Mouse (Mus musculus) midbrain, embryonic 16.5 days (tissue): ENCODE measurements around the gene Ppip5k2. TPM values are rescaled to one million over a fixed set of nuclear protein-coding genes. Genes with fewer than 3 reads are reported as not detected.
A peak's percentile ranks its signal among the peaks of the same experiment; 100 is the strongest.

Experiments used
- ATAC-seq: fragments of 200-750 bp; cut with Nextera tagmentation; 2 replicates; pipeline ENCODE4 v1.8.0; 2017; ENCODE audit warnings: moderate TSS enrichment
- H3K27ac ChIP-seq: fragments of 300-500 bp; sonication (generic); 2 replicates; pipeline ENCODE4 v1.5.1; 2014; ENCODE audit warnings: mild to moderate bottlenecking, low read length, mixed read lengths
- H3K27me3 ChIP-seq: fragments of 300-500 bp; sonication (generic); 2 replicates; pipeline ENCODE4 v1.6.1; 2014; ENCODE audit warnings: low read depth, low read length, mixed read lengths; ENCODE audit not compliant: control insufficient read depth, insufficient read depth
- H3K36me3 ChIP-seq: fragments of 300-500 bp; sonication (generic); 2 replicates; pipeline ENCODE4 v1.6.1; 2014; ENCODE audit warnings: mild to moderate bottlenecking, low read length, moderate library complexity, mixed read lengths; ENCODE audit not compliant: control insufficient read depth, insufficient read depth
- H3K4me1 ChIP-seq: fragments of 300-500 bp; sonication (generic); 2 replicates; pipeline ENCODE4 v1.6.1; 2014; ENCODE audit warnings: mild to moderate bottlenecking, low read length, mixed read lengths; ENCODE audit not compliant: control insufficient read depth, insufficient read depth
- H3K4me2 ChIP-seq: fragments of 300-500 bp; sonication (generic); 2 replicates; pipeline ENCODE4 v1.6.1; 2014; ENCODE audit warnings: mild to moderate bottlenecking, low read length, mixed read lengths
- H3K4me3 ChIP-seq: fragments of 300-500 bp; sonication (generic); 2 replicates; pipeline ENCODE4 v1.5.1; 2014; ENCODE audit warnings: low read depth, mild to moderate bottlenecking, low read length, moderate library complexity, mixed read lengths
- H3K9ac ChIP-seq: fragments of 300-500 bp; sonication (generic); 2 replicates; pipeline ENCODE4 v1.6.1; 2014; ENCODE audit warnings: low read depth, low read length, mixed read lengths
- H3K9me3 ChIP-seq: fragments of 300-500 bp; sonication (generic); replicated peaks from 2 replicates; pipeline ENCODE4 v1.6.1; 2014; ENCODE audit warnings: mild to moderate bottlenecking, low read length, mixed read lengths; ENCODE audit not compliant: control insufficient read depth, poor library complexity, severe bottlenecking
- WGBS: fragments of 180-500 bp; shearing (Covaris S2); extraction: QIAGEN DNeasy Blood & Tissue Kit; methylation state at CpG from one replicate; pipeline ENCODE4 v1.1.7; 2014; 5-methylcytosine and 5-hydroxymethylcytosine counted together
- polyA plus RNA-seq: library from polyadenylated mRNA; unstranded; fragments of >200 nt; fragmentation: Nextera tagmentation; extraction: Ambion mirVana; gene quantifications from 2 replicates; pipeline ENCODE4 v1.2.1, GENCODE M21; 2015

The Ppip5k2 gene
- polyA plus RNA-seq, 1 experiment from 2014 or later = 62.8 TPM

DNA sequence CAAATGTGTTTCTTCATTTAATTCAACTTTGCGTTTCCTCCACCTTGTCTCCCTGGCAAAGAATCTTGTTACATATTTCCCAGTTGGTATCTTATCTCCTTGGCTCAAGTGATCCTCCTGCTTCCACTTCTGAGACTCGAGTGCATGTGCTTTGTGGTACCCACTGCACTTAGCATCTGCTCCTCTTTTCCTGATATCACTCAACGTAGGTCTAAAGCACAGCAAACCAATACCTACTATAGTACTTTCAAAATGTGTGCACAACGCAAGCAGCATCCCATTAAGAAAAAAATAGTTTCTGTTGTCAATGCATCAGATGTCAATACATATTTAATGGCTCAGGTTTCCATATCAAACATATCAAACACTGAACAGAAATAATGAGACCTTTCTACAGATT lies 24.5 kb downstream of the Ppip5k2 start:
- Histone ChIP-seq H3K9me3 (no peaks in the 10 kb centered on the region), H3K4me1 (no peaks in the 10 kb centered on the region), H3K9ac (no peak overlapping the region), H3K27me3 (no peaks in the 10 kb centered on the region), H3K4me2 (no peak overlapping the region), H3K36me3 (peaks cover 34% of the 10 kb centered on the region), H3K27ac (no peak overlapping the region), H3K4me3 (no peak overlapping the region)
- 94% methylated on average over 4 of the region's 4 CpGs for WGBS
- ATAC-seq = no peak

DNA sequence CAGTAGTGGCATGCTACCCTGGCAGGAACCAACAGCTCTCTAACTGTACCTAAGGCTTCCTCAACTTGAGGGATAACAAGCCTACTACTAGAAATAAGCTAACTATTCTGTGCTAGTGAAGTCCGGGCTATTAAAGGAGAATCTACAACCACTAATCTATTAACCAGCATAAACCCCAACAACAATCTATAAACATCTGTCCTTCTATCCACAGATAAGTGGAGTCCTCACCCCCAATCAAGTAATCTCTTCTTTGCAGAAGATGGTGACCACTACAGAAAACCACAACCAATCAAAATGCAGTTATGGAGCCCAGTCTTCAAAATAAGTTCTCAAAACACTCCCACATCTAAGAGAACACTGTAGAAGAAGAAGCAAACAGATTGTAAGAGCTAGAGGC lies 27.1 kb downstream of the Ppip5k2 start:
- Histone ChIP-seq H3K9me3 (no peaks in the 10 kb centered on the region), H3K4me3 (no peak overlapping the region), H3K9ac (no peak overlapping the region), H3K36me3 (peaks cover 38% of the 10 kb centered on the region), H3K27ac (no peak overlapping the region), H3K27me3 (no peaks in the 10 kb centered on the region), H3K4me1 (no peaks in the 10 kb centered on the region), H3K4me2 (no peak overlapping the region)
- ATAC-seq = no peak
- WGBS = 97% methylated on average over 1 of the region's 1 CpGs

DNA sequence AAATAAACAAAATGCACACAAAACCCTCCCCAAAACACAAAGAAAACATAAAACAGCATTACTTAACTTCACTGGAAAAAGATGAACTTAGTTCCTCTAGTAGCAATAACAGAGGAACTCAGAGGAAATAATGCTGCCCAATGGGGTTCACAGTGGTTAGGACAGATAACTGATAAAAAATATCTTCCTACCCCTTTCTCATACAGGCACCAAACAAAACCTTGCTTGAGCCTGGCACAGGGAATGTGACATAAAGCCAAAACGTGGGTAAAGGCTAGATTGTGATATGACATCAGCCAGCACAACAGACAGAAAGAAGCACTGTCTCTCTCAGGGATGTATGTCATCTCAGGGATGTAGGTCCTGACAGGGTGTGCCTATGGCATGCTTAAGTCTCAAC lies 40.9 kb downstream of the Ppip5k2 start:
- Histone ChIP-seq H3K4me1 (no peaks in the 10 kb centered on the region), H3K27ac (no peak overlapping the region), H3K9me3 (no peaks in the 10 kb centered on the region), H3K27me3 (no peaks in the 10 kb centered on the region), H3K36me3 (peaks cover 21% of the 10 kb centered on the region), H3K9ac (no peak overlapping the region), H3K4me2 (no peak overlapping the region), H3K4me3 (no peak overlapping the region)
- ATAC-seq = no peak
- WGBS = 63% methylated on average over 1 of the region's 1 CpGs

DNA sequence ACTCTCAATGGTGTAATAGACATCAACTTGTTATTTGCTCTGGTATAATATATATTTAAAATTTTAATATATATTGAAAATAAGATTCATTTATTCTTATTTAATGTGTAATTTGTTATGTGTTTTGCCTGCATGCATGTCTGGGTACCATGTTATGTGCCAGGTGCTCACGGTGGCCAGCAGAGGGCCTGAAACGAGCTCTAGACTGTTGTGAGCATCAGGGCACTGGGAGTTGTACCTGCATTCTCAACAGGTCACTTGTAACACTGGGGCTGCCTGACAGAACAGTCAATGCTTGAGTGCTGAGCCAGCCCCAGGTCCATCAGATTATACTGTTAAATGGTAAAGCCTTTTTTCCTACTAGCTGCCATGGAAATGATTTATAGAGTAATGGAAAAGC lies 43.5 kb downstream of the Ppip5k2 start:
- no peak overlapping the region for H3K4me2 ChIP-seq
- H3K9me3 ChIP-seq = no peaks in the 10 kb centered on the region
- H3K4me1 ChIP-seq = no peaks in the 10 kb centered on the region
- H3K27ac ChIP-seq = no peak overlapping the region
- peaks cover 19% of the 10 kb centered on the region for H3K36me3 ChIP-seq
- H3K4me3 ChIP-seq = no peak overlapping the region
- ATAC-seq = 0 out of 2 replicates have a peak, but pooled peaks have one; percentile 42
- H3K27me3 ChIP-seq = no peaks in the 10 kb centered on the region
- WGBS = 77% methylated on average over 2 of the region's 2 CpGs
- H3K9ac ChIP-seq = no peak overlapping the region

DNA sequence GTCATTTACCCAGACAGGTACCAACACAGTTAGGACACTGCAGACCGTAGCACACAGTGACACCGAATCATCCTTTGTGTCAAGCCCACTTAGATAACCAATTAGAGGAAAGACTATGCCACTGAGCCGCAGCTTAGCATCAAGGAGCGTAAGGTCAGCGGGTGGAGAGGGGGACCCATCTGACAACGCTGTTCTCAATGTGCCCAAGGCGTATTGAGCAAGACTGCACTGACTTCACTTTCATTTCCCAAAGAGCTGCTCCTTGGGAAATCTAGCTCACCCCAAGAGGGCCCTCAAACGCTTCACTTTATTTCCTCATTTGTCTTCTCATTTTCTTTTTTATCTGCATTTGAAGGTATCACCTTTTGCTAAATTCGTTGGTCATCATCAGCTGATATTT lies 51.8 kb downstream of the Ppip5k2 start:
- Histone ChIP-seq H3K4me2 (no peak overlapping the region), H3K9me3 (no peaks in the 10 kb centered on the region), H3K4me3 (no peak overlapping the region), H3K27me3 (no peaks in the 10 kb centered on the region), H3K4me1 (no peaks in the 10 kb centered on the region), H3K36me3 (peaks cover 32% of the 10 kb centered on the region), H3K27ac (no peak overlapping the region), H3K9ac (no peak overlapping the region)
- 90% methylated on average over 9 of the region's 9 CpGs for WGBS
- no peak for ATAC-seq

DNA sequence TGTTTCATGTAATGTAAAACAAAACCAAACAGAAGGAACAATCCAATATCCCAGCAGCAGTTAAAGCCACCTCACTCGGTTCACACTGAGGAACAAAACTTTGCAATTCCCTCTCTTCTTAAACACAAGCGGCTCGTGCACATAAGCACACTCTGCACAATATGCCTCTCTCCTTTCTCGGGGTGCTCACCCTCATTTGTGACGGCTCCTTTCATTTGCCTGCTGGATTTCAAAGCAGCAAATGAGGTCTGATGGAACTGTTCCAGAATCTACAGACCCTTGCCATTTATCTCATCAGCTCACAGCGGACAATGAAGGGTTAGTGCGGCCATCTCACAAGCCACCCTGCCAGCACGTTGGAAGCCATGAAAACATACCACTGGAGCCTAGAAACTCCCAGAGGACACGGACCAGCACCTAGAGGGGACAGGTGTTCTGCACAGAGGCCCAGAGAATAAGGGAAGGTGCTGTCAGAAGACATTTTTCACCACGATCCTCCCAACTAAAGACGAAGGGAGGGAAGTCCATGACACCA lies 55.8 kb downstream of the Ppip5k2 start:
- Histone ChIP-seq H3K9ac (no peak overlapping the region), H3K36me3 (peaks cover 23% of the 10 kb centered on the region), H3K27ac (no peak overlapping the region), H3K9me3 (no peaks in the 10 kb centered on the region), H3K27me3 (no peaks in the 10 kb centered on the region), H3K4me3 (no peak overlapping the region), H3K4me2 (no peak overlapping the region), H3K4me1 (no peaks in the 10 kb centered on the region)
- WGBS = 73% methylated on average over 11 of the region's 11 CpGs
- no peak for ATAC-seq

DNA sequence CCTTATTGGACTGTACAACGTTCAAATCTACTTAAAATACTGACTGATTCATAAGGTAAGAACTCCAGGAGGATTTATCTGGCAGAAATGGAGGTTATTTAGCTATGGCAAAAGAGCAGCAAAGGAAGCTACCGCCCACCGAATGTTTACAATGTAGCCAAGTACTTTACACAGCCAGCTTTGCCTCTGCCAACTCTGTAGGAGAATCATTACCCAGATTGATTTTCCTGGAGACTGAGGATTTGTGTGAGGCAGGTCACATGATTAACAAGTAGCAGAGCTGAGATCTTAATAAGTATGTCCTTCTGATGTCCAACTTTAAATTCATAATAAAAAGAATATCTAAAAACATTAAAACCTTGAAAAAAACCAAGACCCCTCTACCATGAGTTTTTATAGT lies 59.7 kb downstream of the Ppip5k2 start:
- 95% methylated on average over 3 of the region's 3 CpGs for WGBS
- Histone ChIP-seq H3K4me2 (no peak overlapping the region), H3K9ac (no peak overlapping the region), H3K4me3 (no peak overlapping the region), H3K27ac (no peak overlapping the region), H3K36me3 (peaks cover 16% of the 10 kb centered on the region), H3K27me3 (no peaks in the 10 kb centered on the region), H3K4me1 (no peaks in the 10 kb centered on the region), H3K9me3 (no peaks in the 10 kb centered on the region)
- ATAC-seq = no peak

DNA sequence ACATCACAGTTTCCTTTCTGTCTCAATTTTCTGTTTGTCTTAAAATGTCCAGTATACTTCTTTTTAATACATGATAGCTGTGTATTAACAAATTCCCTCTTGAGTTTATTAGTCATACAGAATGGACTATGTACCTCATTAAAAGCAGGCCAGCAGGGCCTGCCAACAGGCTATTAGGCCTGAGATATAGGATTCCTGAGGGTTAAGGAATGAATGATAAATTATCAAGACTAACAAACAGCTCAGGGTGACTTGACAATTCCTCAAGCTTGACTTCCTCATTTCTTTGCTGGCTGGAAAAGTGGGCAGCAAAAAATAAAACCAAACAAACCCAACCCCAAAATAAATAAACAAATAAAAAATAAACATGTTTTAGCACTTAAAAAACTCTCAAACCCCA lies 64.8 kb downstream of the Ppip5k2 start:
- Histone ChIP-seq H3K9me3 (no peaks in the 10 kb centered on the region), H3K9ac (no peak overlapping the region)
- ATAC-seq = no peak

DNA sequence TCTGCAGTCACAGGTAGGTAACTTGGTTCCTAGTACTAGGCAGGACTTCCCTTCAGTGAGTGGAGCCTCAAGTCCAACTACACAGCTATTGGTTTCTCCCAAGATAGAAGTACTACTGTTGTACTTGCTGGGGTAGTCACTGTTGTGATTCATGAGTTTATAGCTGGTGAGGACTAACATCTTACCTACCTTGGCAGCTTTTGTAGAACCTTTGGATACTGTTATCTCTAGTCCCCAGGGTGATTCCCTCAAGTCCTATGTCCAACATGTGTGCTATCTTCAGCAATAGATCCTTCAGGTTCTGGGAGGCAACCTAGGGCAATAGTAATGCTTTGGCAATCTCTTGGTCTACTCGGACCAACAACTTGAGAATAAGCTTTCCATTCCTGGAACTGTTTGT lies 65.6 kb downstream of the Ppip5k2 start:
- Histone ChIP-seq H3K4me2 (no peak overlapping the region), H3K9ac (no peak overlapping the region), H3K4me3 (no peak overlapping the region), H3K27me3 (no peaks in the 10 kb centered on the region), H3K4me1 (no peaks in the 10 kb centered on the region), H3K36me3 (peaks cover 13% of the 10 kb centered on the region), H3K9me3 (no peaks in the 10 kb centered on the region), H3K27ac (no peak overlapping the region)
- WGBS = 94% methylated on average over 1 of the region's 1 CpGs
- ATAC-seq = no peak

More for the DNA sequence above, 64.8 kb downstream of the Ppip5k2 start:
- Histone ChIP-seq H3K27ac (no peak overlapping the region), H3K4me2 (no peak overlapping the region), H3K4me1 (no peaks in the 10 kb centered on the region), H3K4me3 (no peak overlapping the region), H3K36me3 (peaks cover 13% of the 10 kb centered on the region), H3K27me3 (no peaks in the 10 kb centered on the region)
